Mouse (Mus musculus) embryonic fibroblast, embryonic 13.5 days (primary cell): ENCODE results near the gene Cyp8b1. TPM values are rescaled to one million over a fixed set of nuclear protein-coding genes. Genes with fewer than 3 reads are reported as not detected.

Source experiments
- H3K27ac ChIP-seq: 2 replicates; pipeline ENCODE4 v1.5.1; 2012; ENCODE audit warnings: low read length, control low read depth, inconsistent platforms; ENCODE audit not compliant: insufficient read depth
- H3K4me1 ChIP-seq: 2 replicates; pipeline ENCODE4 v1.6.1; 2011; ENCODE audit warnings: low read length; ENCODE audit not compliant: control insufficient read depth, insufficient read depth
- H3K4me3 ChIP-seq: 2 replicates; pipeline ENCODE4 v1.5.1; 2011; ENCODE audit warnings: mild to moderate bottlenecking, control low read depth, low read length; ENCODE audit not compliant: insufficient read depth
- CTCF ChIP-seq: IDR thresholded peaks from 2 replicates; pipeline ENCODE4 v1.5.1; 2011; ENCODE audit warnings: mild to moderate bottlenecking, control low read depth, low read length, moderate library complexity, borderline replicate concordance; ENCODE audit not compliant: insufficient read depth
- POLR2A ChIP-seq: IDR thresholded peaks from 2 replicates; pipeline ENCODE4 v1.6.1; 2011; ENCODE audit warnings: low read depth, mild to moderate bottlenecking, control low read depth, low read length, moderate library complexity
- polyA plus RNA-seq: library from polyadenylated mRNA; stranded (reverse); fragments of >200 nt; gene quantifications from 2 replicates; pipeline ENCODE4 v1.2.4, GENCODE M21; 2011; ENCODE audit warnings: low read depth; ENCODE audit not compliant: missing spikeins, insufficient read length

The Cyp8b1 gene
- polyA plus RNA-seq, 1 experiment: not detected

DNA sequence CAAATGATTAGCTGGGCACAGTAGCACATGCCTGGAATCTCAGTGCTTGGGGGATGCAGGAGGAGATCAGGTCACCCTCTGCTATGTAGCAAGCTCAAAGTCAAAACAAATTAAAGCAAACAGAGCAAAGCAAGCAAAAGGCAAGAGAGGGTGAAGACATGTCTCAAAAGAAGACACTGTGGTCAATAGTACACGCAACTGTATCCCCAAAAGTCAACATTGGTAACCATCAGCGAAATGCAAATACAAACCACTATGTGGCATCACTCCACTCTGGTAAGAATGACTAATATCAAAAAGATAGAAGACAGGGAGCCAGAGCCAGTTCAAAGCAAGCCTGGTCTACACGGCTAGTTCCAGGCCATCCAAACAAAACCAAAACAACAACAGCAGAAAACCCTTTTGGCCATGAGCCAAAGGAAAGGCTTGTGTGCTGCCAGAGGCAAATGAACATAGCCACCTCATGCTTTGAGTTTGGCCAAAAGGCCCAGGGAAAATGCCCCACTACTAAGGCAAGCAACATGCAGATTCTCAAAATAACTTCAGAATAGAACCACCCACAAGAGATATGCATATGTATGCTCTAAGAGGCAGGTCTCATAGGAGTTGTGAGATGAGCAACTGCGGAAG is 10.4 kb downstream of the Cyp8b1 start:
- Histone ChIP-seq H3K4me3 (no peak overlapping the region; the same call in 1 of the 2 replicates), H3K27ac (no peak overlapping the region), H3K4me1 (no peaks in the 10 kb centered on the region)
- TF ChIP-seq POLR2A (no peak), CTCF (no peak)

GRCm38 (mm10) chr9:121904946-121905345 is 11.2 kb downstream of the Cyp8b1 start:
- H3K4me1 ChIP-seq: no peaks in the 10 kb centered on the region
- no peak overlapping the region for H3K4me3 ChIP-seq
- no peak overlapping the region for H3K27ac ChIP-seq
- no peak for TF ChIP-seq POLR2A
- no peak for TF ChIP-seq CTCF

GRCm38 (mm10) chr9:121904319-121904718 is 11.8 kb downstream of the Cyp8b1 start:
- Histone ChIP-seq H3K4me1 (no peaks in the 10 kb centered on the region), H3K27ac (no peak overlapping the region), H3K4me3 (no peak overlapping the region)
- TF ChIP-seq CTCF (no peak), POLR2A (no peak)

DNA sequence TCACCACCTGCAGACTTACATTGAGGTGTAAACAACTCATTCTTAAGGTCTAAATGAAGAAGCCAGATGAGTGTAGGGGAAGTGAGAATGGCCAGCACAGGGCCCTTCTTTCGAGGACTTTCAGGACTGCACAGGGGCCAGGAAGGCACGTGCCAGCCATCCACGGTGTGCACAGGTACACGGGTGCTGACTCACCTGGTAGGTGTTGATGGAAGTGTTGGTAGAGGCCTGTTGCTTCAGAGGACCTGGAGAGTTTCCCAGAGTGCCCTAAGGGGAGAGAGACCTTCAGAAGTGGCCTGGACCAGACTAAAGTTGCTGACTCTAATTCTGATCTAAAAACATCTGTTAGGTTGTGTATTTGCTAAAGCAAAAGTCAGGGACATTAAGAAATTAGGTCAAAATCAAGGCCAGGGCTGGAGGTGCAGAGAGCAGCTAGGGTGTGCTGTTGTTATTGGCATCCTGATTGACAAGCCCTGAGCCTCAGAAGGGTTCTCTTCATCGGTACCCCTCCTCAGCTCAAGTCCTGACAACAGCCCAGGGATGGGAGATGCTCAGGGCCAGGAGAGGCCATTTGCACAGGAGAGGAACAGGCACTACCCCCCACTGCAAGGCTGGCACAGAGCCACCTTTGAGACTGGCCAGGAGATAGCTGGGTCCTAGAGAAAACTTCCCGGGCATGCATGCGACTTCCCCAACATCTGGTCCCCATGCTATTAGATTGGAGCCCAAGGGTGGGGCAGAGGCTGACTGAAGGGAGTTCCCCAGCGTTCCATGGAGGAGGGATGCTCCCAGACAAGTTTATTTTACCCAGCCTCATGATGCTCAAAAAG is 12.4 kb downstream of the Cyp8b1 start:
- Histone ChIP-seq H3K4me1 (no peaks in the 10 kb centered on the region), H3K27ac (no peak overlapping the region), H3K4me3 (no peak overlapping the region)
- TF ChIP-seq POLR2A (no peak), CTCF (no peak)

DNA sequence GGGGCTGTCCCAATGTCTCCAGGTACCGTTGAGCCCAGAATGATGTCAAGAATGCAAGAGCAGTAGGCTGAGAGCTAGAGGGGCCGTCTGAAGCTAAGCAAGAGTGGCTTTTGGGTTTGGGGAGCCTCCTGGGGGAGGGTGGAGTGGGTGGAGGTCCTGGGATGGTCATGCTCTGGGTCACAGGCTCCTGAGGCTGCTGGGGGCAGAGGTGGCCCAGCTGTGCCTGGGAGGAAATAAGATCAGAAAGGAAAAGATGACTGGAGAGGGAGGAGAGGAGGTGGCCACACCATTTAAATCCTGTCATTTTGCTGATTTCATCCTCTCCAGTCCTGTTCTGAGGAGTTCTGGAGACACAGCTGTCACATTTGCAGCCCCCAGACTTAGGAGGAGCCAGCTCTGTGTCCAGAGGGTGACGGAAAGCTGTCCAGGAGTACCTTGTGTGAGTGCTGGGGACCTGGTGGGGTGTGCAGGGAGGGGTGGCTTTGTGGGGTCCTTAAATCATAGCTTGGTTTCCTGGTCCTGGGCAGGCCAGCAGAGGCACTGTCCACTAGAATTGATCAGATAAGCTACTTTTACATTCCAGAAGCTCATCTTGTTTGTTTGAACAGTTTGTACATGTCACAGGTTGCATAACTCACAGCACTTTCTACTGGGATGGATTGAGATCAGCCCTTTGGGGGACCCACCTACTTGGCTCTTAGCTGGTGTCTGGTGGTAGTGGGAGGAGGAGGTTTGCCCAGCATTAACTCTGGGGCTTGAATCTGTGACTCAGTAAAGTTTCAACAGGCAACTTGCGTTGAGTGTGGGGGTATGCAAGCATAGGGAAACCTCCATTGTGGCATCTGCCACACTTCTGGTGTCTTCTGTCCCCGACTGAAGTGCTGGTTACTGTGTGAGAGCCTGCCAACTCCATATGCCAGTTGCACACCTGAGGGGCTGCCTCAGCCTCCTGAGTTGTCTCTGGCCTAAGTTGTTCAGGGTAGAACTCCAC is 14.1 kb downstream of the Cyp8b1 start:
- no peak overlapping the region for H3K27ac ChIP-seq
- H3K4me3 ChIP-seq: no peak overlapping the region
- H3K4me1 ChIP-seq: no peaks in the 10 kb centered on the region
- TF ChIP-seq POLR2A (no peak), CTCF (no peak)

GRCm38 (mm10) chr9:121900282-121900855 is 15.7 kb downstream of the Cyp8b1 start:
- Histone ChIP-seq H3K27ac (no peak overlapping the region), H3K4me3 (no peak overlapping the region), H3K4me1 (no peaks in the 10 kb centered on the region)
- TF ChIP-seq POLR2A (no peak), CTCF (no peak)

DNA sequence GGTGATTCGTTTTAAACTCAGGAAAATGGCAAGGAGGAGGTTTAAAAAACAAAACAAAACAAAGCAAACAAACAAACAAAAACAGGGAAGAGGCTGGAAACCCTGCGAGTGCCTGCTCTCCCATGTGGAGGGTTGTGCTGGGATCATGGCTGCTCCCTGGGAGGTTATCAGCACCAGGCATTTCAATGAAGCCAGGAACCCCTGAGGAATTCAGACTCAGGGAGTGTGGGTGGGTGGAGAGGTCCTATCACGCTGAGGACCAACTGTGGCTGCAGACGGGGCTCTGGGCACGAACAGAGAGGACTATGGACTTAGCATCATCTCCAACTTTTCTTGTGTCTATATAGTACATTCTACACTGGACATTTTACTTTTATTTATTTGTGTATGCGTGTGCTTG is 16.8 kb downstream of the Cyp8b1 start:
- Histone ChIP-seq H3K27ac (no peak overlapping the region), H3K4me1 (no peaks in the 10 kb centered on the region), H3K4me3 (no peak overlapping the region)
- TF ChIP-seq POLR2A (no peak), CTCF (no peak)

- H3K4me3 ChIP-seq: no peak within 1 kb of the TSS
- no peak within 1 kb of the TSS for H3K27ac ChIP-seq
- H3K4me1 ChIP-seq: no peaks in the 10 kb centered on the region
- no peak for TF ChIP-seq POLR2A
- no peak for TF ChIP-seq CTCF
Measured at GRCm38 (mm10) chr9:121898245-121898644, 17.9 kb downstream of the Cyp8b1 start, which contains the start of gene Ackr2. Gene Ackr2 (plus strand): TSS chr9:121898355.

- Histone ChIP-seq H3K4me1 (no peaks in the 10 kb centered on the region), H3K4me3 (no peak overlapping the region), H3K27ac (no peak overlapping the region)
- TF ChIP-seq POLR2A: no peak
- TF ChIP-seq CTCF: no peak
Measured at GRCm38 (mm10) chr9:121896820-121897219, 19.3 kb downstream of the Cyp8b1 start.
